Mouse (Mus musculus) midbrain, postnatal 0 days (tissue): ENCODE measurements at regions not wholly inside any gene's neighbourhood (a gene's known extent, or its start where the extent isn't known, plus 50 kb on each side); places are given as distances from the start of the nearest gene placed in this dataset.

Source experiments
- ATAC-seq: fragments of 200-750 bp; cut with Nextera tagmentation; 2 replicates; pipeline ENCODE4 v1.8.0; 2017; ENCODE audit warnings: moderate number of reproducible peaks, mild to moderate bottlenecking, moderate TSS enrichment, moderate library complexity; ENCODE audit not compliant: low FRiP score
- DNase-seq: peaks from one replicate; pipeline ENCODE4 v3.0.0-alpha.2; 2015; ENCODE audit warnings: low spot score
- H3K27ac ChIP-seq: fragments of 300-500 bp; sonication (generic); 2 replicates; pipeline ENCODE4 v1.5.1; 2014; ENCODE audit warnings: low read depth, mild to moderate bottlenecking, low read length, mixed read lengths
- H3K27me3 ChIP-seq: fragments of 300-500 bp; sonication (generic); 2 replicates; pipeline ENCODE4 v1.6.1; 2014; ENCODE audit warnings: low read length, control low read depth, mixed read lengths; ENCODE audit not compliant: insufficient read depth
- H3K36me3 ChIP-seq: fragments of 300-500 bp; sonication (generic); 2 replicates; pipeline ENCODE4 v1.6.1; 2014; ENCODE audit warnings: low read length, control low read depth, mixed read lengths; ENCODE audit not compliant: insufficient read depth
- H3K4me1 ChIP-seq: fragments of 300-500 bp; sonication (generic); 2 replicates; pipeline ENCODE4 v1.6.1; 2014; ENCODE audit warnings: mild to moderate bottlenecking, control low read depth, antibody characterized with exemption, low read length, mixed read lengths; ENCODE audit not compliant: insufficient read depth
- H3K4me2 ChIP-seq: fragments of 300-500 bp; sonication (generic); 2 replicates; pipeline ENCODE4 v1.6.1; 2014; ENCODE audit warnings: low read depth, mild to moderate bottlenecking, low read length, mixed read lengths; ENCODE audit not compliant: poor library complexity, severe bottlenecking
- H3K4me3 ChIP-seq: fragments of 300-500 bp; sonication (generic); 2 replicates; pipeline ENCODE4 v1.5.1; 2014; ENCODE audit warnings: low read depth, mild to moderate bottlenecking, low read length, moderate library complexity
- H3K9ac ChIP-seq: fragments of 300-500 bp; sonication (generic); replicated peaks from 2 replicates; pipeline ENCODE4 v1.6.1; 2014; ENCODE audit warnings: mild to moderate bottlenecking, low read length, moderate library complexity, mixed read lengths; ENCODE audit not compliant: poor library complexity, severe bottlenecking
- H3K9me3 ChIP-seq: fragments of 300-500 bp; sonication (generic); 2 replicates; pipeline ENCODE4 v1.6.1; 2016; ENCODE audit warnings: low read length, control low read depth
- CTCF ChIP-seq: IDR thresholded peaks from 2 replicates; pipeline ENCODE4 v1.5.1; 2016; ENCODE audit warnings: antibody characterized with exemption, mild to moderate bottlenecking
- WGBS: fragments of 180-500 bp; shearing (Covaris S2); extraction: QIAGEN DNeasy Blood & Tissue Kit; methylation state at CpG from one replicate; pipeline ENCODE4 v1.1.7; 2014; 5-methylcytosine and 5-hydroxymethylcytosine counted together

GRCm38 (mm10) chr1:64295051-64295450 is 173.0 kb upstream of the Klf7 start:
- Histone ChIP-seq H3K4me3 (no peak overlapping the region), H3K9ac (no peak overlapping the region), H3K27ac (no peak overlapping the region), H3K9me3 (no peaks in the 10 kb centered on the region), H3K36me3 (no peaks in the 10 kb centered on the region), H3K4me1 (no peaks in the 10 kb centered on the region), H3K4me2 (no peak overlapping the region), H3K27me3 (no peaks in the 10 kb centered on the region)
- 78% methylated on average over 7 of the region's 7 CpGs for WGBS
- DNase-seq (no peak), ATAC-seq (no peak)
- no peak for TF ChIP-seq CTCF

- WGBS = 35% methylated on average over 12 of the region's 12 CpGs
- Histone ChIP-seq H3K9ac (no peak overlapping the region), H3K9me3 (no peaks in the 10 kb centered on the region), H3K27me3 (no peaks in the 10 kb centered on the region), H3K4me2 (peak overlapping the region; percentile 13; the same call in 1 of the 2 replicates), H3K4me3 (no peak overlapping the region), H3K27ac (no peak overlapping the region), H3K36me3 (no peaks in the 10 kb centered on the region), H3K4me1 (no peaks in the 10 kb centered on the region)
- DNase-seq (peak; percentile 42), ATAC-seq (0 out of 2 replicates have a peak, but pooled peaks have one; percentile 74)
- no peak for TF ChIP-seq CTCF
Measured at GRCm38 (mm10) chr1:64288812-64289447, 166.8 kb upstream of the Klf7 start.

- Histone ChIP-seq H3K4me2 (no peak overlapping the region), H3K4me3 (no peak overlapping the region), H3K36me3 (no peaks in the 10 kb centered on the region), H3K27me3 (no peaks in the 10 kb centered on the region), H3K9ac (no peak overlapping the region), H3K27ac (no peak overlapping the region), H3K9me3 (no peaks in the 10 kb centered on the region), H3K4me1 (no peaks in the 10 kb centered on the region)
- ATAC-seq (no peak), DNase-seq (no peak)
- TF ChIP-seq CTCF = no peak
- WGBS = 80% methylated on average over 2 of the region's 2 CpGs
Measured at GRCm38 (mm10) chr1:64287068-64287467, 165.0 kb upstream of the Klf7 start.

- ATAC-seq (no peak), DNase-seq (no peak)
- H3K9ac ChIP-seq = no peak overlapping the region
- TF ChIP-seq CTCF = no peak
- H3K9me3 ChIP-seq = no peaks in the 10 kb centered on the region
- H3K27ac ChIP-seq = no peak overlapping the region
- 89% methylated on average over 8 of the region's 8 CpGs for WGBS
- no peak overlapping the region for H3K4me2 ChIP-seq
- no peaks in the 10 kb centered on the region for H3K36me3 ChIP-seq
- H3K4me3 ChIP-seq = no peak overlapping the region
- no peaks in the 10 kb centered on the region for H3K4me1 ChIP-seq
- H3K27me3 ChIP-seq = no peaks in the 10 kb centered on the region
Measured at GRCm38 (mm10) chr1:64284656-64285055, 162.6 kb upstream of the Klf7 start.

- no peak overlapping the region for H3K4me3 ChIP-seq
Measured at GRCm38 (mm10) chr1:64275865-64276264, 153.8 kb upstream of the Klf7 start.

GRCm38 (mm10) chr1:64275086-64275802 is 153.2 kb upstream of the Klf7 start:
- H3K4me1 ChIP-seq = no peaks in the 10 kb centered on the region
- DNase-seq (no peak), ATAC-seq (no peak)
- no peak overlapping the region for H3K27ac ChIP-seq
- no peaks in the 10 kb centered on the region for H3K36me3 ChIP-seq
- no peak overlapping the region for H3K4me2 ChIP-seq
- no peak overlapping the region for H3K4me3 ChIP-seq
- WGBS = 76% methylated on average over 3 of the region's 3 CpGs
- H3K9ac ChIP-seq = no peak overlapping the region
- H3K27me3 ChIP-seq = no peaks in the 10 kb centered on the region
- no peaks in the 10 kb centered on the region for H3K9me3 ChIP-seq
- TF ChIP-seq CTCF = no peak

More at GRCm38 (mm10) chr1:64275865-64276264, 153.8 kb upstream of the Klf7 start:
- no peaks in the 10 kb centered on the region for H3K27me3 ChIP-seq
- no peak for TF ChIP-seq CTCF
- H3K4me1 ChIP-seq = no peaks in the 10 kb centered on the region
- H3K9me3 ChIP-seq = no peaks in the 10 kb centered on the region
- H3K27ac ChIP-seq = no peak overlapping the region
- H3K36me3 ChIP-seq = no peaks in the 10 kb centered on the region
- ATAC-seq (no peak), DNase-seq (no peak)
- no peak overlapping the region for H3K4me2 ChIP-seq
- no peak overlapping the region for H3K9ac ChIP-seq
